Mouse (Mus musculus) myocyte (in vitro differentiated cells): ENCODE data around the gene Btf3l4. TPM values are rescaled to one million over a fixed set of nuclear protein-coding genes. Genes with fewer than 3 reads are reported as not detected.
A peak's percentile ranks its signal among the peaks of the same experiment; 100 is the strongest.

ENCODE experiments used
- H3K27me3 ChIP-seq: one replicate; pipeline ENCODE4 v1.6.1; 2011; ENCODE audit not compliant: control insufficient read depth, insufficient read depth, insufficient read length
- H3K36me3 ChIP-seq: one replicate; pipeline ENCODE4 v1.6.1; 2011; ENCODE audit not compliant: control insufficient read depth, insufficient read depth
- H3K4me2 ChIP-seq: one replicate; pipeline ENCODE4 v1.6.1; 2011; ENCODE audit warnings: low read depth, control low read depth
- H3K4me3 ChIP-seq: one replicate; pipeline ENCODE4 v1.5.1; 2011; ENCODE audit warnings: mild to moderate bottlenecking, control low read depth, moderate library complexity
- H3K79me2 ChIP-seq: one replicate; pipeline ENCODE4 v1.6.1; 2011; ENCODE audit not compliant: control insufficient read depth, insufficient read depth
- H3ac ChIP-seq: one replicate; pipeline ENCODE4 v1.6.1; 2011; ENCODE audit not compliant: control insufficient read depth, insufficient read length
- CEBPB ChIP-seq: IDR thresholded peaks from 2 replicates; pipeline ENCODE4 v1.6.1; 2011; ENCODE audit warnings: mild to moderate bottlenecking, moderate library complexity; ENCODE audit not compliant: poor library complexity, insufficient read depth, severe bottlenecking
- E2F4 ChIP-seq: IDR thresholded peaks from one replicate; pipeline ENCODE4 v1.6.1; 2011; ENCODE audit warnings: mild to moderate bottlenecking, control low read depth, moderate library complexity; ENCODE audit not compliant: insufficient read depth
- MAX ChIP-seq: IDR thresholded peaks from one replicate; pipeline ENCODE4 v1.6.1; 2011; ENCODE audit warnings: low read depth, mild to moderate bottlenecking, control low read depth
- MYOD1 ChIP-seq, 3 experiments: IDR thresholded peaks; one replicate each; pipeline ENCODE4 v1.6.1; 2011; ENCODE audit warnings: control low read depth in 2 of 3, low read depth in 2 of 3, mild to moderate bottlenecking in 2 of 3, moderate library complexity in 1 of 3; ENCODE audit not compliant: insufficient read length in 2 of 3, control insufficient read depth in 1 of 3
- MYOG ChIP-seq, 3 experiments: IDR thresholded peaks; one replicate each; pipeline ENCODE4 v1.6.1; 2011; ENCODE audit warnings: control low read depth in 2 of 3, low read depth in 2 of 3, mild to moderate bottlenecking in 2 of 3; ENCODE audit not compliant: insufficient read length in 2 of 3, control insufficient read depth in 1 of 3, insufficient read depth in 1 of 3
- POLR2A ChIP-seq: IDR thresholded peaks from one replicate; pipeline ENCODE4 v1.6.1; 2011; ENCODE audit warnings: low read depth, mild to moderate bottlenecking, control low read depth, moderate library complexity; ENCODE audit not compliant: insufficient read length
- POLR2AphosphoS2 ChIP-seq: IDR thresholded peaks from one replicate; pipeline ENCODE4 v1.6.1; 2011; ENCODE audit warnings: low read depth, control low read depth; ENCODE audit not compliant: insufficient read length
- REST ChIP-seq: IDR thresholded peaks from one replicate; pipeline ENCODE4 v1.6.1; 2011; ENCODE audit warnings: mild to moderate bottlenecking, control low read depth, moderate library complexity; ENCODE audit not compliant: insufficient read depth, insufficient read length
- SRF ChIP-seq: IDR thresholded peaks from one replicate; pipeline ENCODE4 v1.6.1; 2011; ENCODE audit warnings: low read depth; ENCODE audit not compliant: control insufficient read depth, insufficient read length
- TCF12 ChIP-seq: IDR thresholded peaks from one replicate; pipeline ENCODE4 v1.6.1; 2011; ENCODE audit warnings: mild to moderate bottlenecking, control low read depth; ENCODE audit not compliant: poor library complexity, insufficient read depth, severe bottlenecking
- TCF3 ChIP-seq: IDR thresholded peaks from one replicate; pipeline ENCODE4 v1.6.1; 2011; ENCODE audit warnings: low read depth, control low read depth; ENCODE audit not compliant: insufficient read length
- USF1 ChIP-seq: IDR thresholded peaks from one replicate; pipeline ENCODE4 v1.6.1; 2011; ENCODE audit warnings: low read depth, mild to moderate bottlenecking, control low read depth, moderate library complexity
- polyA plus RNA-seq: library from polyadenylated mRNA; unstranded; fragments of >200 nt; fragmentation: generic; extraction: Trizol; gene quantifications from one replicate; pipeline ENCODE4 v1.2.1, GENCODE M21; 2012; ENCODE audit warnings: missing spikeins

Gene Btf3l4
- polyA plus RNA-seq, 1 experiment, result 64.3 TPM

GRCm38 (mm10) chr4:108845824-108846569, 12.6 kb upstream of the Btf3l4 start:
- H3K79me2 ChIP-seq, result peaks cover 37% of the 10 kb centered on the region
- H3K4me2 ChIP-seq, result no peak overlapping the region
- no peak overlapping the region for H3K4me3 ChIP-seq
- no peak overlapping the region for H3ac ChIP-seq
- no peak for TF ChIP-seq SRF
- TF ChIP-seq CEBPB, result no peak
- TF ChIP-seq TCF3, result no peak
- TF ChIP-seq REST, result no peak
- TF ChIP-seq POLR2AphosphoS2, result no peak
- H3K27me3 ChIP-seq, result no peaks in the 10 kb centered on the region
- no peaks in the 10 kb centered on the region for H3K36me3 ChIP-seq

GRCm38 (mm10) chr4:108843336-108843735, 9.9 kb upstream of the Btf3l4 start:
- Histone ChIP-seq H3K4me3 (no peak overlapping the region), H3ac (no peak overlapping the region), H3K36me3 (no peaks in the 10 kb centered on the region), H3K27me3 (no peaks in the 10 kb centered on the region), H3K4me2 (no peak overlapping the region), H3K79me2 (peaks cover 35% of the 10 kb centered on the region)
- TF ChIP-seq SRF (no peak), TCF3 (no peak), POLR2AphosphoS2 (no peak), POLR2A (no peak), MAX (no peak), USF1 (no peak), MYOG (IDR thresholded peaks at IDR 0.05; ENCODE audit: control insufficient read depth in 1 of 3, insufficient read depth in 1 of 3, insufficient read length in 2 of 3, low read depth in 2 of 3) (no peak)

GRCm38 (mm10) chr4:108841920-108842578, 8.6 kb upstream of the Btf3l4 start:
- H3K27me3 ChIP-seq, result no peaks in the 10 kb centered on the region
- H3ac ChIP-seq, result no peak overlapping the region
- no peak overlapping the region for H3K4me3 ChIP-seq
- H3K4me2 ChIP-seq, result no peak overlapping the region
- peaks cover 35% of the 10 kb centered on the region for H3K79me2 ChIP-seq
- TF ChIP-seq POLR2A, result no peak
- no peak for TF ChIP-seq MAX
- no peak for TF ChIP-seq POLR2AphosphoS2
- no peak for TF ChIP-seq MYOD1 (IDR thresholded peaks at IDR 0.05; ENCODE audit: control insufficient read depth in 1 of 3, insufficient read length in 2 of 3, low read depth in 2 of 3)
- TF ChIP-seq TCF3, result no peak
- TF ChIP-seq MYOG (IDR thresholded peaks at IDR 0.05; ENCODE audit: control insufficient read depth in 1 of 3, insufficient read depth in 1 of 3, insufficient read length in 2 of 3, low read depth in 2 of 3), result no peak
- TF ChIP-seq USF1, result no peak
- no peak for TF ChIP-seq SRF
- TF ChIP-seq TCF12, result no peak
- no peak for TF ChIP-seq REST
- no peak for TF ChIP-seq E2F4
- no peak for TF ChIP-seq CEBPB
- no peaks in the 10 kb centered on the region for H3K36me3 ChIP-seq

- no peaks in the 10 kb centered on the region for H3K36me3 ChIP-seq
- peak overlapping the region; percentile 21 for H3K4me2 ChIP-seq
- H3K27me3 ChIP-seq, result no peaks in the 10 kb centered on the region
- TF ChIP-seq USF1, result no peak
- TF ChIP-seq MAX, result no peak
- TF ChIP-seq REST, result no peak
- TF ChIP-seq SRF, result no peak
- TF ChIP-seq TCF12, result no peak
- TF ChIP-seq TCF3, result no peak
- TF ChIP-seq POLR2A, result no peak
- no peak for TF ChIP-seq MYOD1 (IDR thresholded peaks at IDR 0.05; ENCODE audit: control insufficient read depth in 1 of 3, insufficient read length in 2 of 3, low read depth in 2 of 3)
- no peak for TF ChIP-seq E2F4
- TF ChIP-seq MYOG (IDR thresholded peaks at IDR 0.05; ENCODE audit: control insufficient read depth in 1 of 3, insufficient read depth in 1 of 3, insufficient read length in 2 of 3, low read depth in 2 of 3), result no peak
- no peak for TF ChIP-seq POLR2AphosphoS2
- TF ChIP-seq CEBPB, result no peak
- no peak overlapping the region for H3ac ChIP-seq
- H3K4me3 ChIP-seq, result no peak overlapping the region
- H3K79me2 ChIP-seq, result peaks cover 51% of the 10 kb centered on the region
Observed at GRCm38 (mm10) chr4:108838031-108838430, 4.6 kb upstream of the Btf3l4 start.

- Histone ChIP-seq H3K4me2 (peak overlapping the region; percentile 72), H3K4me3 (peak overlapping the region; percentile 62), H3K79me2 (peaks cover 59% of the 10 kb centered on the region), H3K27me3 (no peaks in the 10 kb centered on the region), H3K36me3 (no peaks in the 10 kb centered on the region), H3ac (no peak overlapping the region)
- TF ChIP-seq SRF (no peak), MAX (no peak), CEBPB (no peak)
Observed at GRCm38 (mm10) chr4:108835496-108835895, 2.1 kb upstream of the Btf3l4 start.
